Mouse (Mus musculus): ENCODE measurements around the gene Ldb1. TPM values are rescaled to one million over a fixed set of nuclear protein-coding genes. Genes with fewer than 3 reads are reported as not detected.
"Not testable (repeated sequence)": the region's sequence is repeated elsewhere in the genome, so short reads cannot be mapped to it uniquely, and the experiment has no call there.

Ldb1 gene
- polyA plus RNA-seq, 1 experiment, result 772 TPM

DNA sequence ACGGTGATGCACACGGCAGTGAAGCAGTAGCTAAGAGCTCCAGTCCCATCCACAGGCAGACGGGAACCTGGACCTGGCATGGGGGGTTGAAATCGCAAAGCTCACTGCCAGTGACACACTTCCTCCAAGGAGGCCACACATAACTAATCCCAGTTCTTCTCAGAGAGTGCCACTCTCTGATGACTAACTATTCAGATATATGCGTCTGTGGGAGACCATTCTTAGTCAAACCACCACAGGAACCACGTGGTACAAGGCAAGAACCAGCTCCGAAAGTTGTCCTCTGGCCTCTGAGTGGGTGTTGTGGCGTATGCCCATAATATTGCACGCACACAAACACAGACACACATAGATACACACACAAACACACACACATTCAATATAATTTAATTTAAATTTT lies 42.7 kb downstream of the Ldb1 start:
- no peak for DNase-seq
- Histone ChIP-seq H3K36me3 (ENCODE audit: control insufficient read depth, insufficient read depth, low read length) (no peaks in the 10 kb centered on the region), H3K4me1 (replicated peaks; ENCODE audit: control insufficient read depth, insufficient read depth, low read length) (peaks cover 18% of the 10 kb centered on the region), H3K4me3 (ENCODE audit: control insufficient read depth, insufficient read depth, low read length) (no peak overlapping the region), H3K27ac (ENCODE audit: control insufficient read depth, insufficient read depth, low read length) (no peak overlapping the region), H3K27me3 (ENCODE audit: control insufficient read depth, insufficient read depth, low read length) (no peaks in the 10 kb centered on the region)
- 48% methylated on average over 9 of the region's 9 CpGs for WGBS
- TF ChIP-seq POLR2A (IDR thresholded peaks at IDR 0.05; ENCODE audit: control insufficient read depth, extremely low read depth, insufficient read depth, low read length, poor library complexity), result no peak
- TF ChIP-seq CTCF (IDR thresholded peaks at IDR 0.05; ENCODE audit: borderline replicate concordance, control insufficient read depth, extremely low read depth, insufficient read depth, low read length, poor library complexity), result no peak

GRCm38 (mm10) chr19:45999378-45999777 lies 45.6 kb downstream of the Ldb1 start:
- TF ChIP-seq POLR2A (IDR thresholded peaks at IDR 0.05; ENCODE audit: control insufficient read depth, extremely low read depth, insufficient read depth, low read length, poor library complexity) (no peak), CTCF (IDR thresholded peaks at IDR 0.05; ENCODE audit: borderline replicate concordance, control insufficient read depth, extremely low read depth, insufficient read depth, low read length, poor library complexity) (no peak)
- no peaks in the 10 kb centered on the region for H3K36me3 ChIP-seq (ENCODE audit: control insufficient read depth, insufficient read depth, low read length)
- 57% methylated on average over 1 of the region's 1 CpGs for WGBS
- no peak overlapping the region for H3K27ac ChIP-seq (ENCODE audit: control insufficient read depth, insufficient read depth, low read length)
- no peak for DNase-seq
- H3K4me3 ChIP-seq (ENCODE audit: control insufficient read depth, insufficient read depth, low read length), result no peak overlapping the region
- peaks cover 8% of the 10 kb centered on the region for H3K4me1 ChIP-seq (replicated peaks; ENCODE audit: control insufficient read depth, insufficient read depth, low read length)
- H3K27me3 ChIP-seq (ENCODE audit: control insufficient read depth, insufficient read depth, low read length), result no peaks in the 10 kb centered on the region

DNA sequence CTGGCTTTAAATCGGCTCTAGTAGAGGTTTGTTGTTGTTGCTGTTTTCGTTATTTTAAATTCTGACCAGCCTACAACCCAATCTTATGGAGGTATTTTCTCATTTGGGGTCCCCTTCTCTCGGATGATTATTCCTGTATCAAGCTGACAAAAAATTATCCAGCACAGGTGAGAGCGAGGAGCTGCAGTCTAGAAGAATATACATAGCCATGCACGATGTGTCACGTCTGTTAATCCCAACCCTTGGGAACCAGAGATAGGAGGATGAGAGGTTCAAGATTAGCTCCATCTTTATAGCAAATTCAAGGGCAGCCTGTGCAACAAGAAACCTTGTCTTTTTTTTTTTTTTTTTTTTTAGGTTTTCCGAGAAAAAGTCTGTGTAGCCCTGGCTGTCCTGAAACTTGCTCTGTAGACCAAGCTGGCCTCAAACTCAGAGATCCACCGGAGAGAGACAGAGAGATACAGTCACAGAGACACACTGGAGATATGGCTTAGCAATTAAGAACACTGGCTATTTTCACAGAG lies 46.3 kb downstream of the Ldb1 start:
- WGBS, result 14% methylated on average over 8 of the region's 8 CpGs
- H3K4me3 ChIP-seq (ENCODE audit: control insufficient read depth, insufficient read depth, low read length), result no peak overlapping the region
- no peak for DNase-seq
- TF ChIP-seq POLR2A (IDR thresholded peaks at IDR 0.05; ENCODE audit: control insufficient read depth, extremely low read depth, insufficient read depth, low read length, poor library complexity), result no peak
- TF ChIP-seq CTCF (IDR thresholded peaks at IDR 0.05; ENCODE audit: borderline replicate concordance, control insufficient read depth, extremely low read depth, insufficient read depth, low read length, poor library complexity), result no peak
- H3K36me3 ChIP-seq (ENCODE audit: control insufficient read depth, insufficient read depth, low read length), result no peaks in the 10 kb centered on the region
- H3K4me1 ChIP-seq (replicated peaks; ENCODE audit: control insufficient read depth, insufficient read depth, low read length), result peaks cover 2% of the 10 kb centered on the region; the same call in 1 of the 2 replicates
- H3K27me3 ChIP-seq (ENCODE audit: control insufficient read depth, insufficient read depth, low read length), result no peaks in the 10 kb centered on the region
- no peak overlapping the region for H3K27ac ChIP-seq (ENCODE audit: control insufficient read depth, insufficient read depth, low read length)

- Histone ChIP-seq H3K4me1 (replicated peaks; ENCODE audit: control insufficient read depth, insufficient read depth, low read length) (no peaks in the 10 kb centered on the region; the same call in 1 of the 2 replicates), H3K4me3 (ENCODE audit: control insufficient read depth, insufficient read depth, low read length) (peak within 1 kb of the TSS; percentile 87), H3K36me3 (ENCODE audit: control insufficient read depth, insufficient read depth, low read length) (no peaks in the 10 kb centered on the region), H3K27me3 (ENCODE audit: control insufficient read depth, insufficient read depth, low read length) (no peaks in the 10 kb centered on the region), H3K27ac (ENCODE audit: control insufficient read depth, insufficient read depth, low read length) (peak within 1 kb of the TSS; percentile 42; the same call in 1 of the 2 replicates)
- TF ChIP-seq CTCF (IDR thresholded peaks at IDR 0.05; ENCODE audit: borderline replicate concordance, control insufficient read depth, extremely low read depth, insufficient read depth, low read length, poor library complexity) (no peak), POLR2A (IDR thresholded peaks at IDR 0.05; ENCODE audit: control insufficient read depth, extremely low read depth, insufficient read depth, low read length, poor library complexity) (0 out of 2 replicates have a peak, but pooled peaks have one; percentile 19)
- DNase-seq, result peak; percentile 93
- under 1% methylated on average over 76 of the region's 76 CpGs for WGBS
Measured at GRCm38 (mm10) chr19:45997785-45998693, 47.0 kb downstream of the Ldb1 start, which contains the start of gene Armh3. TSS of gene Armh3 (minus strand) at chr19:45998488.

DNA sequence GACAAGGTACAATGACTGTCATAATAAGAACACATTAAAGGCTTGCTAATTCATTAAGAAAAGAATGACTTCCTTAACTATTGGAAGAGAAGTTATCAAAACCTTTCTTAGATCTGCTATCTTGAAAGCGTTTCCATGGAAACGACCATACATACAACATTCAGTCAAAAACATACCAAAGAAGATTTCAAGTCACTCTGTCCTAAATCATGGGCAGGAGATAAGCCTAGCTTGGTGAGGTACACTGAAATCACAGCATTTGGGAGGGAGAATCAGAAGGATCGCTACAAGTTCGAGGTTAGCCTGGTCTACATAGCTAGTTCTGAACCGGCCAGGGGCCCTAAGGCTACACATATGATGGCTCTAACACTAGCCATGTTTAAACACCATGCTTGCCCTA lies 47.6 kb downstream of the Ldb1 start:
- TF ChIP-seq POLR2A (IDR thresholded peaks at IDR 0.05; ENCODE audit: control insufficient read depth, extremely low read depth, insufficient read depth, low read length, poor library complexity), result no peak
- no peak overlapping the region for H3K27ac ChIP-seq (ENCODE audit: control insufficient read depth, insufficient read depth, low read length)
- 41% methylated on average over 5 of the region's 5 CpGs for WGBS
- no peaks in the 10 kb centered on the region; the same call in 1 of the 2 replicates for H3K4me1 ChIP-seq (replicated peaks; ENCODE audit: control insufficient read depth, insufficient read depth, low read length)
- no peak overlapping the region for H3K4me3 ChIP-seq (ENCODE audit: control insufficient read depth, insufficient read depth, low read length)
- no peaks in the 10 kb centered on the region for H3K36me3 ChIP-seq (ENCODE audit: control insufficient read depth, insufficient read depth, low read length)
- DNase-seq, result no peak
- H3K27me3 ChIP-seq (ENCODE audit: control insufficient read depth, insufficient read depth, low read length), result no peaks in the 10 kb centered on the region

GRCm38 (mm10) chr19:45993981-45994737 lies 50.9 kb downstream of the Ldb1 start:
- no peak overlapping the region for H3K27ac ChIP-seq (ENCODE audit: control insufficient read depth, insufficient read depth, low read length)
- 98% methylated on average over 13 of the region's 13 CpGs for WGBS
- no peak for DNase-seq
- H3K27me3 ChIP-seq (ENCODE audit: control insufficient read depth, insufficient read depth, low read length), result no peaks in the 10 kb centered on the region
- no peaks in the 10 kb centered on the region for H3K36me3 ChIP-seq (ENCODE audit: control insufficient read depth, insufficient read depth, low read length)
- TF ChIP-seq CTCF (IDR thresholded peaks at IDR 0.05; ENCODE audit: borderline replicate concordance, control insufficient read depth, extremely low read depth, insufficient read depth, low read length, poor library complexity) (no peak), POLR2A (IDR thresholded peaks at IDR 0.05; ENCODE audit: control insufficient read depth, extremely low read depth, insufficient read depth, low read length, poor library complexity) (no peak)
- no peak overlapping the region for H3K4me3 ChIP-seq (ENCODE audit: control insufficient read depth, insufficient read depth, low read length)
- H3K4me1 ChIP-seq (replicated peaks; ENCODE audit: control insufficient read depth, insufficient read depth, low read length), result no peaks in the 10 kb centered on the region; the same call in 1 of the 2 replicates

DNA sequence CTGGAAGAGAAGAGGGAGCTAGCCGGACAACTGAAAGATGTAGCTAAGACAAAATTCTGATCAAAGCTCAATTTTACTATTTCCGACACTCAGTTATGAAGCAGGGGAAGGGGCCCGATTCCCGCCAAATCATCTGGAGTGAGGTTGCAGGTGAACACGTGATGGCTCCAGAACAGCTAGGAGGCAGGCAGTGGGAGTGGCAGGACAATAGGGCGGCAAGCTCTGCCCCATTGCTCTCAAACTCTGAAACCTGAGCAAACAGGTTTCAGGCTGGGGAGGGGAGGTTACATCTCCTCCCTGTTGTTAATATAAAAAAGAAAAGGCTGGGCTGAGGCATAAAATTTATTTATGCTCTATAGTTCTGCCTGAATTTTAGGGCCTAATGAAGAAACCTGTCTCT lies 51.6 kb downstream of the Ldb1 start:
- H3K4me3 ChIP-seq (ENCODE audit: control insufficient read depth, insufficient read depth, low read length); H3K27me3 ChIP-seq (ENCODE audit: control insufficient read depth, insufficient read depth, low read length); DNase-seq; H3K4me1 ChIP-seq (replicated peaks; ENCODE audit: control insufficient read depth, insufficient read depth, low read length); H3K27ac ChIP-seq (ENCODE audit: control insufficient read depth, insufficient read depth, low read length); H3K36me3 ChIP-seq (ENCODE audit: control insufficient read depth, insufficient read depth, low read length): not testable (repeated sequence)
- 96% methylated on average over 6 of the region's 6 CpGs for WGBS

All from thymus, adult 2 months (tissue).